Mouse (Mus musculus) testis, adult 2 months (tissue): Measurements from ENCODE around the gene Hmg20b. TPM values are rescaled to one million over a fixed set of nuclear protein-coding genes. Genes with fewer than 3 reads are reported as not detected.
A peak's percentile ranks its signal among the peaks of the same experiment; 100 is the strongest.

ENCODE experiments used
- H3K27ac ChIP-seq: fragments of 200-500 bp; 2 replicates; pipeline ENCODE4 v1.5.1; 2012; ENCODE audit warnings: low read depth, low read length; ENCODE audit not compliant: control insufficient read depth, insufficient read depth
- H3K27me3 ChIP-seq: fragments of 200-500 bp; 2 replicates; pipeline ENCODE4 v1.6.1; 2012; ENCODE audit warnings: mild to moderate bottlenecking, low read length, moderate library complexity; ENCODE audit not compliant: control insufficient read depth, insufficient read depth
- H3K36me3 ChIP-seq: fragments of 200-500 bp; 2 replicates; pipeline ENCODE4 v1.6.1; 2012; ENCODE audit warnings: mild to moderate bottlenecking, low read length; ENCODE audit not compliant: control insufficient read depth, insufficient read depth
- H3K4me1 ChIP-seq: fragments of 200-500 bp; 2 replicates; pipeline ENCODE4 v1.6.1; 2012; ENCODE audit warnings: low read length; ENCODE audit not compliant: control insufficient read depth, insufficient read depth
- H3K4me3 ChIP-seq: fragments of 200-500 bp; 2 replicates; pipeline ENCODE4 v1.5.1; 2012; ENCODE audit warnings: low read depth, mild to moderate bottlenecking, low read length, moderate library complexity, mixed read lengths; ENCODE audit not compliant: control insufficient read depth
- CTCF ChIP-seq: fragments of 200-500 bp; IDR thresholded peaks from 2 replicates; pipeline ENCODE4 v1.5.1; 2012; ENCODE audit warnings: low read depth, mild to moderate bottlenecking, inconsistent platforms, low read length, moderate library complexity; ENCODE audit not compliant: control insufficient read depth, insufficient read depth, insufficient replicate concordance
- POLR2A ChIP-seq: fragments of 200-500 bp; IDR thresholded peaks from 2 replicates; pipeline ENCODE4 v1.6.1; 2012; ENCODE audit warnings: low read depth, mild to moderate bottlenecking, inconsistent platforms, low read length, moderate library complexity; ENCODE audit not compliant: control insufficient read depth
- polyA plus RNA-seq: library from polyadenylated mRNA; depleted of rRNA; stranded (reverse); fragments of >200 nt; gene quantifications from 2 replicates; pipeline ENCODE4 v1.2.3, GENCODE M21; 2012

Hmg20b gene
- polyA plus RNA-seq, 1 experiment = 23.0 TPM

DNA sequence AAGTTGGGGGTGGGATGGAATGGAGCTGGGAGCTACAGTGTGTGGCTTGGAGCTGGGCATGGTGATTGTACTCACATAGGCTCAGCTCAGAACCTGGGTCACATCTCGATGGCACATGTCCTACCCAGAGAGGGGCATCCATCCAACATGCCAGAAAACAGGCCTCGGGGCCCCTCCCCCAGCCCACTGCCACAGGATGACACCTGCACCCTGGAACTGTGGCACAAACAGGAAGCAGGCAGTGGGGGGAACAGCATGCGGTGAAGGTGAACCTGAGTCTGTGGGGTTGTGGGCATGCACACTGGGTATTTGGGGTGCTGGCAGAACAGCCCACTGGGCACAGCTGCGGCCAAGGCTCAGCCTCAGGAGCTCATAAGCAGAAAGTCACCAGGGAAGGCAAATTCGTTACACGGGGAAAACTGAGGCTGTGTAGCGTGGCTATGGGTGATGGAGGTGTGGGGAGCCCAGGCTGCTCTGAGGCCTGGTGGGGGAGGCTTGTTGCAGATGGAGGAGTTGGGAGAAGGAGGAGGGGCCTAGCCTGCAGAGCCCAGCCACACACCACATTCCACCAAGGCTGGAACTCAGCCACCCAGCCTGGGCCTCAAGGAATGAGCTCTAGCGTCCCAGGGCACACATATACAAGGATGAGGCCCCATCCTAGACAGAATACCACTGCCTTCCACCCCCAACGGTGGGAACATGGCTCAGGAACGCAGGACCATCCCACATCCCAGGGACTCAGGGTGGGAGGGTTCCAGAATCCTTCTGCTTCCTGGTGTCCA is 20.9 kb downstream of the Hmg20b start:
- no peaks in the 10 kb centered on the region for H3K36me3 ChIP-seq
- TF ChIP-seq POLR2A (no peak), CTCF (no peak)
- no peaks in the 10 kb centered on the region for H3K27me3 ChIP-seq
- H3K27ac ChIP-seq = peak overlapping the region; percentile 27; the same call in 1 of the 2 replicates
- H3K4me1 ChIP-seq = peaks cover 7% of the 10 kb centered on the region
- H3K4me3 ChIP-seq = no peak overlapping the region

DNA sequence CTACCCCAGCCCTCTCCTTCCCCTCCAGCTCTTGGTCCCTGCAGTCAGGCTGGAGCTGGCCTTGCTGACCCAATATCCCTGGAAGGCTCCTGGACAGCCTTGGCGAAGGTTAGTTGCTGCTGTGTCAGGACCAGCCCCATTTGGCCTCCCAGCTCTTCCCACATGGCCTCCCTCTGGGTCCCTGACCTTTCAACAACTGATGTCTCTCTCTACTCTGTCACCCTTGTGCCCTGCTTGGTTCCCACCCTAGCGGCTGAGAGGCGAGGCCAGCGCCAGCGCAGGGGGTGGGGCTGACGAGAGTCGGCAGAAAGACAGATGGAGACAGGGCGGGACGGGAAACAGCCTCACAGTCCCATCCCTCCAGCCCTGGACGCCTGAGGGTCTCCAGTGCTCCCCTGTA is 21.9 kb downstream of the Hmg20b start, which contains the start of gene Tbxa2r:
Gene Tbxa2r, plus strand, starts transcription at position 346 of the 400 bp plus-strand sequence.
- Histone ChIP-seq H3K27me3 (no peaks in the 10 kb centered on the region), H3K4me3 (no peak within 1 kb of the TSS), H3K27ac (peak within 1 kb of the TSS; percentile 27; the same call in 1 of the 2 replicates), H3K36me3 (no peaks in the 10 kb centered on the region; the same call in 1 of the 2 replicates), H3K4me1 (peaks cover 7% of the 10 kb centered on the region)
- TF ChIP-seq POLR2A = no peak

DNA sequence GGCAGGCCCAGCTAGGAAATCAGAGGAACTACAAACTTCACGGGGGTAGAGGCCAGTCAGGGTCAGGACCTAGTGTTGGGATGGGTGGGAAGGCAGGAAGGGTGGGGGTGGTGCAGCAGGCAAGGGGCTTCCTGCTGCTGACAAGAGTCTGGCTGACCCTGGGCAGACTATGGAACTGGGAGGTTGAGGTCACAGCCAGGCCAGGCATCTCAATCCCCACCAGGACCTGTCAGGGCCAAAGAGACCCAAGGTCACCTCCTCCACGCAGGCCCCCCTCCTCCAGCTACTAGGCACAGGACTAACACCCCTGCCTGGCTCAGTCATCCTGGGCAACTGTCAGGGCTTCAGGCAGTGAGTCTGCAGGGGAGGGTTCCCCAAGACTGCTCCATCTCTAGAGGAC is 22.3 kb downstream of the Hmg20b start:
- Histone ChIP-seq H3K36me3 (no peaks in the 10 kb centered on the region; the same call in 1 of the 2 replicates), H3K4me3 (no peak overlapping the region), H3K27ac (no peak overlapping the region), H3K4me1 (peaks cover 7% of the 10 kb centered on the region), H3K27me3 (no peaks in the 10 kb centered on the region)
- TF ChIP-seq POLR2A = no peak

DNA sequence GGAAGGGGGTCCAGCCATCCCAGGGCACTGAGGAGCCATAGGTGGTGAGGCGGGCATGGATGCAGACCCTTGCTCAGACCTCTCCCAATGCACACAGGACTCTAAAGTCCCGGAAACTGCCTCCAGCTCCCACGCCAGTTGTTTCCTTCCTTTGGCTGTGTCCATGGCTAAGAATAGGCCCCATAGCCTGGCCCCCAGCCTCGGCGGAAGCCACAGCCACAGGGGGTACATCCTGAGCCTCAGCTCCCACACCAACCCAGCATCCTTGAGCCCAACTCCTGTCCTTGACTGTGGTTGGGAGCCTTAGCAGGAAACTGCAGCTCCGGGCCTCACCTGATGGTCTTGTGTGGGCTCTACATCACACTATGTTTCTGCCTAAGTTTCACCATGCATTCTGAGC is 23.4 kb downstream of the Hmg20b start:
- no peak overlapping the region for H3K4me3 ChIP-seq
- no peak overlapping the region for H3K27ac ChIP-seq
- no peaks in the 10 kb centered on the region; the same call in 1 of the 2 replicates for H3K36me3 ChIP-seq
- no peaks in the 10 kb centered on the region; the same call in 1 of the 2 replicates for H3K4me1 ChIP-seq
- no peak for TF ChIP-seq POLR2A
- TF ChIP-seq CTCF = no peak
- no peaks in the 10 kb centered on the region for H3K27me3 ChIP-seq

DNA sequence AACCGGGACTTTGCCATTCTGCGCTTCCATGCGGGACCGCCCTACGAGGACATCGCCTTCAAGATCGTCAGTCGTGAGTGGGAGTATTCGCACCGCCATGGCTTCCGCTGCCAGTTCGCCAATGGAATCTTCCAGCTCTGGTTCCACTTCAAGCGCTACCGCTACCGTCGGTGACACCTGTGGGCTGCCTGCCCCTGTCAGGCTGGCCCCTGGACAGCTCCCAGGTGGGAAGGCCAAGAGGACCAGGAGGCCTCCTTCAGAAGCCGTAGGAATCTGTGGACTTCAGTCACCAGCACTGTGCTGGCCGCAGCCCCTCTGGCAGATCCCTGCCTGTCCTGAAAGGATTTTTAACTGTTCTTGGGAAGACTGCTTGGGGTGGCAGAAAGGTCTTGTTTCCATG is 24.5 kb downstream of the Hmg20b start:
- H3K27ac ChIP-seq = no peak overlapping the region
- no peaks in the 10 kb centered on the region; the same call in 1 of the 2 replicates for H3K36me3 ChIP-seq
- TF ChIP-seq CTCF (no peak), POLR2A (no peak)
- no peaks in the 10 kb centered on the region for H3K27me3 ChIP-seq
- H3K4me3 ChIP-seq = no peak overlapping the region
- no peaks in the 10 kb centered on the region; the same call in none of the 2 replicates for H3K4me1 ChIP-seq

DNA sequence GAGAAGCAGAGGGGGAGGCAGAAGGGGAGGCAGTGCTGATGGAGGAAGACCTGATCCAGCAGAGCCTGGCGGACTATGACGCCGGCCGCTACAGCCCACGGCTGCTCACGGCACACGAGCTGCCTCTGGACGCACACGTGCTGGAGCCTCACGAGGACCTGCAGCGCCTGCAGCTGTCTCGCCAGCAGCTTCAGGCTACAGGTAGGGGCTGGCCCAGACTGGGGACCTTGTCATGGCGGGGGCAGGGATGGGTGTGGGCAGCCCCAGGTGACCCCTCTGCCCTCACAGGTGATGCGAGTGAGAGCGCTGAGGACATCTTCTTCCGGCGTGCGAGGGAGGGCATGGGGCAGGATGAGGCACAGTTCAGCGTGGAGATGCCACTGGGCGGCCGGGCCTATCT is 25.1 kb downstream of the Hmg20b start:
- Histone ChIP-seq H3K27me3 (no peaks in the 10 kb centered on the region), H3K27ac (no peak overlapping the region), H3K36me3 (no peaks in the 10 kb centered on the region; the same call in 1 of the 2 replicates), H3K4me3 (no peak overlapping the region), H3K4me1 (no peaks in the 10 kb centered on the region; the same call in none of the 2 replicates)
- TF ChIP-seq CTCF (no peak), POLR2A (no peak)

DNA sequence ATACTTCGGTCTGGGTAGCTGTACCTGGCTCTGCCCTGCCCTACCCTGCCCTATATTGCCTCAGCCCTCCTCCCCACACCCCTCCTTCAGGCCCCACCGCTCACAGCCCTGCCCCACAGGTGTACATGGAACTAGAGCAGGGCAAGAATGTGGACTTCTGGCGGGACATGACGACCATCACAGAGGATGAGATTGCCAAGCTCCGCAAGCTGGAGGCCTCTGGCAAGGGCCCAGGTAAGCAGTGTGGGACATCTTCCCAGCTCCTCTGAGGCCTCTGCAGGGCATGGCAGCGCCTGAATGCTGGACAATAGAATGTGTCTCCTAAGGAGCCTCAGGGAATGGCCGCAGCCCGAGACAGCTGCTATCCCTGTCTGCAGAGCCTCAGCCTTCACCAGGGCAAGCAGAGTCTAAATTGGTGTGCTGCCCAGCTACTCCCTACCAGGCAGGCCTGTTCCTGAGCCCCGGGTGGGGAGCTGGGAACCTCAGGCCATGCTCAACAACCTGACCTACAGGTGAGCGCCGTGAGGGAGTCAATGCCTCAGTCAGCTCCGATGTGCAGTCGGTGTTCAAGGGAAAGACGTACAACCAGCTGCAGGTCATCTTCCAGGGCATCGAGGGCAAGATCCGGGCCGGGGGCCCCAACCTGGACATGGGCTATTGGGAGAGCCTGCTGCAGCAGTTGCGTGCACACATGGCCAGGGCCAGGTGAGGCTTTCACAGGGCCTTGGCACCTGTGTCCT is 26.3 kb downstream of the Hmg20b start:
- no peak overlapping the region for H3K4me3 ChIP-seq
- H3K27me3 ChIP-seq = no peaks in the 10 kb centered on the region
- H3K4me1 ChIP-seq = peaks cover 9% of the 10 kb centered on the region
- TF ChIP-seq POLR2A (no peak), CTCF (no peak)
- no peak overlapping the region for H3K27ac ChIP-seq
- H3K36me3 ChIP-seq = no peaks in the 10 kb centered on the region; the same call in 1 of the 2 replicates
